In the genomic region with DNA sequence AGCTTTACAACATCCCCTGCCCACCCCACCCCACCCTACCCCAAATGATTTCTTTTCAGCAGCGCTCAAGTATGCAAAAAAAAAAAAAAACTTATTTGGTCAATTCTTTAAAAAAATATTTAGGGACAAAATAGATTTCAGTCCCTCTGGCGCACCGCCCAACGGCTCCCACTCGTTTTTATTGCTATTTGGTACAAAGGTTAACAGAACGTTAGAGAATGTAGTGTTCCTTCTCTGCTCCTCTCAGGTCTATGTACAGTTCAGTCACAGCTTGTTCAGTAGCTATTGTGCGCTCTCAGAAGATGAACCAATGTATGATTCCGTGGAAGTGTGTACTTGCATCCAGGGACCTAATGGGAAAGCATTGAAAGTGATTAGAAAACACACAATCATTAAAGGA, we compare ENCODE assay signal across 26 mouse cellular contexts. TPM values are rescaled to one million over a fixed set of nuclear protein-coding genes. Genes with fewer than 3 reads are reported as not detected.
DNase-seq lines count a peak whose midpoint lies in the region; ATAC-seq and TF ChIP-seq lines count a peak whose summit lies in the region.
"Had no signal": no experiment of that assay in that cellular context is flagged by ENCODE, and none has a peak within 500 bp of the region (broad histone marks: within the 10 kb centered on the region; RNA-seq: fewer than 3 reads in every experiment).

No protein-coding gene starts in this region.

- peaks cover 76% of the 10 kb centered on the region for H3K36me3 ChIP-seq in liver, postnatal 0 days (replicated peaks; ENCODE audit: insufficient read depth, low read length)
- peaks cover 91% of the 10 kb centered on the region for H3K36me3 ChIP-seq in liver, embryonic 12.5 days
- peaks cover 17% of the 10 kb centered on the region; the same call in 1 of the 2 replicates for H3K36me3 ChIP-seq in intestine, embryonic 16.5 days (ENCODE audit: control insufficient read depth, insufficient read depth, low read length)

- no peak overlapping the region for H3K9ac ChIP-seq in liver, postnatal 0 days (replicated peaks)
- no peak overlapping the region for H3K9ac ChIP-seq in liver, embryonic 12.5 days
- H3K9ac ChIP-seq in intestine, embryonic 16.5 days (ENCODE audit: low read depth, low read length) = no peak overlapping the region
- H3K9ac ChIP-seq: embryonic facial prominence, embryonic 12.5 days; embryonic facial prominence, embryonic 15.5 days; forebrain, postnatal 0 days; hindbrain, embryonic 12.5 days had no signal

- no peaks in the 10 kb centered on the region for H3K4me1 ChIP-seq in liver, postnatal 0 days (ENCODE audit: insufficient read depth)
- peaks cover 1% of the 10 kb centered on the region for H3K4me1 ChIP-seq in liver, embryonic 12.5 days
- H3K4me1 ChIP-seq in intestine, embryonic 16.5 days (ENCODE audit: control insufficient read depth, insufficient read depth, low read length) = peaks cover 16% of the 10 kb centered on the region
- H3K4me1 ChIP-seq: embryonic facial prominence, embryonic 12.5 days; embryonic facial prominence, embryonic 15.5 days had no signal

- no peaks in the 10 kb centered on the region for H3K27me3 ChIP-seq in liver, postnatal 0 days (ENCODE audit: insufficient read depth, low read length)
- H3K27me3 ChIP-seq in liver, embryonic 12.5 days (replicated peaks) = no peaks in the 10 kb centered on the region
- H3K27me3 ChIP-seq in intestine, embryonic 16.5 days (replicated peaks; ENCODE audit: control insufficient read depth, insufficient read depth, low read length) = no peaks in the 10 kb centered on the region
- H3K27me3 ChIP-seq: CH12.LX; embryonic facial prominence, embryonic 12.5 days; embryonic facial prominence, embryonic 15.5 days; hindbrain, embryonic 12.5 days; Patski had no signal

- no peak for TF ChIP-seq EP300 in liver, postnatal 0 days (IDR thresholded peaks at IDR 0.05; ENCODE audit: low read depth)

- peak; percentile 29; the same call in 1 of the 2 replicates for ATAC-seq in liver, postnatal 0 days
- ATAC-seq in liver, embryonic 12.5 days = no peak
- 0 out of 2 replicates have a peak, but pooled peaks have one; percentile 54 for ATAC-seq in intestine, embryonic 16.5 days
- ATAC-seq: forebrain, embryonic 14.5 days; forebrain, postnatal 0 days; Patski had no signal

- H3K27ac ChIP-seq in liver, postnatal 0 days (ENCODE audit: low read depth) = no peak overlapping the region
- H3K27ac ChIP-seq in liver, embryonic 12.5 days = no peak overlapping the region
- H3K27ac ChIP-seq in intestine, embryonic 16.5 days (ENCODE audit: low read length) = no peak overlapping the region
- H3K27ac ChIP-seq: embryonic facial prominence, embryonic 12.5 days; embryonic facial prominence, embryonic 15.5 days; gastrocnemius, adult 2 months; hindbrain, embryonic 12.5 days had no signal

- WGBS in liver, postnatal 0 days (ENCODE audit: insufficient replicate concordance) = 70% methylated on average over 8 of the region's 8 CpGs
- WGBS in liver, embryonic 12.5 days (ENCODE audit: insufficient replicate concordance) = 82% methylated on average over 8 of the region's 8 CpGs
- WGBS in intestine, embryonic 16.5 days = 59% methylated on average over 8 of the region's 8 CpGs

- H3K4me3 ChIP-seq in liver, postnatal 0 days (ENCODE audit: low read depth, low read length) = no peak overlapping the region
- H3K4me3 ChIP-seq in liver, embryonic 12.5 days = no peak overlapping the region
- no peak overlapping the region for H3K4me3 ChIP-seq in intestine, embryonic 16.5 days (ENCODE audit: low read length)
- H3K4me3 ChIP-seq: embryonic facial prominence, embryonic 12.5 days; embryonic facial prominence, embryonic 15.5 days; gastrocnemius, adult 2 months; hindbrain, embryonic 12.5 days had no signal

- TF ChIP-seq CTCF in liver, postnatal 0 days (IDR thresholded peaks at IDR 0.05; ENCODE audit: low read depth) = no peak

- DNase-seq in kidney, adult 9 months = peak; percentile 55
- DNase-seq in kidney, adult 11 months = no peak
- no peak for DNase-seq in liver, postnatal 0 days
- no peak for DNase-seq in thymus, postnatal 0 days (ENCODE audit: low spot score)
- DNase-seq in urinary bladder, postnatal 4 days (ENCODE audit: low spot score in 2 of 2) = no peak
- DNase-seq: adrenal gland, adult 2 months; adrenal gland, postnatal 14 days; B cell, adult 2 months; cerebellum, adult 11 months; cerebellum, adult 2 months; cerebellum, adult 9-11 months; cerebellum, postnatal 25 days; forebrain, postnatal 0 days; gastrocnemius, adult 2 months; gastrocnemius, postnatal 14 days; heart, adult 11 months had no signal

- H3K4me2 ChIP-seq in liver, postnatal 0 days (ENCODE audit: low read depth, low read length) = no peak overlapping the region
- no peak overlapping the region for H3K4me2 ChIP-seq in liver, embryonic 12.5 days
- H3K4me2 ChIP-seq in intestine, embryonic 16.5 days (ENCODE audit: low read depth, low read length) = no peak overlapping the region
- H3K4me2 ChIP-seq: embryonic facial prominence, embryonic 12.5 days; embryonic facial prominence, embryonic 15.5 days; heart, embryonic 11.5 days; hindbrain, embryonic 12.5 days had no signal

- H3K9me3 ChIP-seq in liver, postnatal 0 days (ENCODE audit: low read length) = no peaks in the 10 kb centered on the region
- H3K9me3 ChIP-seq in liver, embryonic 12.5 days (replicated peaks) = no peaks in the 10 kb centered on the region
- H3K9me3 ChIP-seq in intestine, embryonic 16.5 days (ENCODE audit: control insufficient read depth, low read length) = no peaks in the 10 kb centered on the region
- H3K9me3 ChIP-seq: embryonic facial prominence, embryonic 12.5 days; embryonic facial prominence, embryonic 15.5 days; G1E; hindbrain, embryonic 12.5 days had no signal

RNA-seq across cellular contexts. Expression of gene Zfp217, which starts 37.6 kb away (rescaled TPM):
- polyA plus RNA-seq in liver, postnatal 0 days (2015; fragmentation: Nextera tagmentation; extraction: Ambion mirVana) = 2.1 and 2.4 TPM in 2 replicates
- polyA plus RNA-seq in liver, embryonic 12.5 days (2016; fragmentation: Nextera tagmentation; extraction: Ambion mirVana) = 3.8 and 4.5 TPM in 2 replicates
- polyA plus RNA-seq in intestine, embryonic 16.5 days (2015; fragmentation: Nextera tagmentation; extraction: Ambion mirVana) = 2.4 and 2.9 TPM in 2 replicates
- 5.8 and 6.9 TPM in 2 replicates for polyA plus RNA-seq in thymus, postnatal 0 days (2015; fragmentation: Nextera tagmentation; extraction: Ambion mirVana)
